Mouse (Mus musculus) hindbrain, embryonic 10.5 days (tissue): ENCODE measurements at regions not wholly inside any gene's neighbourhood (a gene's known extent, or its start where the extent isn't known, plus 50 kb on each side); places are given as distances from the start of the nearest gene placed in this dataset.

Experiments used
- DNase-seq: peaks from one replicate; pipeline ENCODE4 v3.0.0-alpha.2; 2017; ENCODE audit warnings: low spot score
- H3K27ac ChIP-seq: fragments of 300-500 bp; sonication (generic); 2 replicates; pipeline ENCODE4 v1.5.1; 2016; ENCODE audit warnings: mild to moderate bottlenecking, moderate library complexity
- H3K27me3 ChIP-seq: fragments of 300-500 bp; sonication (generic); 2 replicates; pipeline ENCODE4 v1.6.1; 2016; ENCODE audit warnings: mild to moderate bottlenecking; ENCODE audit not compliant: poor library complexity, insufficient read depth, severe bottlenecking
- H3K36me3 ChIP-seq: fragments of 300-500 bp; sonication (generic); 2 replicates; pipeline ENCODE4 v1.6.1; 2016; ENCODE audit warnings: mild to moderate bottlenecking, moderate library complexity
- H3K4me1 ChIP-seq: fragments of 300-500 bp; sonication (generic); replicated peaks from 2 replicates; pipeline ENCODE4 v1.6.1; 2016; ENCODE audit warnings: mild to moderate bottlenecking
- H3K4me3 ChIP-seq: fragments of 300-500 bp; sonication (generic); 2 replicates; pipeline ENCODE4 v1.5.1; 2016; ENCODE audit warnings: mild to moderate bottlenecking, moderate library complexity
- H3K9me3 ChIP-seq: fragments of 300-500 bp; sonication (generic); 2 replicates; pipeline ENCODE4 v1.6.1; 2016; ENCODE audit warnings: mild to moderate bottlenecking, moderate library complexity
- WGBS: fragments of 180-500 bp; shearing (Covaris S2); methylation state at CpG from one replicate; pipeline ENCODE4 v1.1.7; 2016; 5-methylcytosine and 5-hydroxymethylcytosine counted together

GRCm38 (mm10) chr1:69470614-69471250 is 216.3 kb downstream of the Ikzf2 start:
- Histone ChIP-seq H3K36me3 (no peaks in the 10 kb centered on the region), H3K27ac (no peak overlapping the region), H3K9me3 (no peaks in the 10 kb centered on the region), H3K27me3 (no peaks in the 10 kb centered on the region), H3K4me1 (no peaks in the 10 kb centered on the region), H3K4me3 (no peak overlapping the region)
- 87% methylated on average over 4 of the region's 4 CpGs for WGBS
- DNase-seq: no peak

GRCm38 (mm10) chr1:69469158-69469901 is 217.7 kb downstream of the Ikzf2 start:
- H3K9me3 ChIP-seq: no peaks in the 10 kb centered on the region
- no peaks in the 10 kb centered on the region for H3K4me1 ChIP-seq
- 88% methylated on average over 8 of the region's 8 CpGs for WGBS

GRCm38 (mm10) chr1:69466534-69467275 is 220.3 kb downstream of the Ikzf2 start:
- Histone ChIP-seq H3K4me3 (no peak overlapping the region), H3K36me3 (no peaks in the 10 kb centered on the region), H3K27ac (no peak overlapping the region), H3K9me3 (no peaks in the 10 kb centered on the region), H3K4me1 (no peaks in the 10 kb centered on the region), H3K27me3 (no peaks in the 10 kb centered on the region)
- 40% methylated on average over 5 of the region's 5 CpGs for WGBS
- DNase-seq: no peak

More at GRCm38 (mm10) chr1:69469158-69469901, 217.7 kb downstream of the Ikzf2 start:
- no peak overlapping the region for H3K27ac ChIP-seq
- H3K27me3 ChIP-seq: no peaks in the 10 kb centered on the region
- no peak for DNase-seq
- H3K4me3 ChIP-seq: no peak overlapping the region
- no peaks in the 10 kb centered on the region for H3K36me3 ChIP-seq

GRCm38 (mm10) chr1:69461191-69461590 is 225.9 kb downstream of the Ikzf2 start:
- no peak overlapping the region for H3K4me3 ChIP-seq
- H3K9me3 ChIP-seq: no peaks in the 10 kb centered on the region
- H3K4me1 ChIP-seq: no peaks in the 10 kb centered on the region
- WGBS: 92% methylated on average over 3 of the region's 3 CpGs
- no peak for DNase-seq
- no peaks in the 10 kb centered on the region for H3K27me3 ChIP-seq
- no peaks in the 10 kb centered on the region for H3K36me3 ChIP-seq
- H3K27ac ChIP-seq: no peak overlapping the region

- H3K4me1 ChIP-seq: no peaks in the 10 kb centered on the region
- DNase-seq: no peak
Measured at GRCm38 (mm10) chr1:69459899-69460298, 227.1 kb downstream of the Ikzf2 start.

GRCm38 (mm10) chr1:69457471-69457870 is 229.6 kb downstream of the Ikzf2 start:
- no peak overlapping the region for H3K27ac ChIP-seq
- H3K36me3 ChIP-seq: no peaks in the 10 kb centered on the region
- no peak for DNase-seq
- no peak overlapping the region for H3K4me3 ChIP-seq
- no peaks in the 10 kb centered on the region for H3K9me3 ChIP-seq
- H3K4me1 ChIP-seq: no peaks in the 10 kb centered on the region
- no peaks in the 10 kb centered on the region for H3K27me3 ChIP-seq

More at GRCm38 (mm10) chr1:69459899-69460298, 227.1 kb downstream of the Ikzf2 start:
- H3K9me3 ChIP-seq: no peaks in the 10 kb centered on the region
- no peaks in the 10 kb centered on the region for H3K36me3 ChIP-seq
- no peak overlapping the region for H3K4me3 ChIP-seq
- no peak overlapping the region for H3K27ac ChIP-seq
- no peaks in the 10 kb centered on the region for H3K27me3 ChIP-seq

- Histone ChIP-seq H3K9me3 (no peaks in the 10 kb centered on the region), H3K36me3 (no peaks in the 10 kb centered on the region), H3K27ac (no peak overlapping the region), H3K4me1 (no peaks in the 10 kb centered on the region), H3K4me3 (no peak overlapping the region), H3K27me3 (no peaks in the 10 kb centered on the region)
- 87% methylated on average over 3 of the region's 3 CpGs for WGBS
- no peak for DNase-seq
Measured at GRCm38 (mm10) chr1:69453991-69454390, 233.1 kb downstream of the Ikzf2 start.

- no peaks in the 10 kb centered on the region for H3K36me3 ChIP-seq
- no peaks in the 10 kb centered on the region for H3K4me1 ChIP-seq
- no peak for DNase-seq
- no peak overlapping the region for H3K4me3 ChIP-seq
- no peak overlapping the region for H3K27ac ChIP-seq
- no peaks in the 10 kb centered on the region for H3K9me3 ChIP-seq
- H3K27me3 ChIP-seq: no peaks in the 10 kb centered on the region
Measured at GRCm38 (mm10) chr1:69452910-69453309, 234.1 kb downstream of the Ikzf2 start.

GRCm38 (mm10) chr1:69450455-69450854 is 236.6 kb downstream of the Ikzf2 start:
- no peak for DNase-seq
- Histone ChIP-seq H3K4me1 (no peaks in the 10 kb centered on the region), H3K27ac (no peak overlapping the region), H3K9me3 (no peaks in the 10 kb centered on the region), H3K4me3 (no peak overlapping the region), H3K36me3 (no peaks in the 10 kb centered on the region), H3K27me3 (no peaks in the 10 kb centered on the region)
- WGBS: 61% methylated on average over 2 of the region's 2 CpGs

GRCm38 (mm10) chr1:69447276-69447675 is 239.8 kb downstream of the Ikzf2 start:
- Histone ChIP-seq H3K4me1 (0 out of 2 replicates have a peak, but pooled peaks cover 10% of the 10 kb centered on the region), H3K9me3 (no peaks in the 10 kb centered on the region), H3K27me3 (no peaks in the 10 kb centered on the region), H3K27ac (no peak overlapping the region), H3K4me3 (no peak overlapping the region), H3K36me3 (no peaks in the 10 kb centered on the region)
- WGBS: 75% methylated on average over 5 of the region's 5 CpGs
- DNase-seq: no peak

GRCm38 (mm10) chr1:69444722-69445121 is 242.3 kb downstream of the Ikzf2 start:
- 79% methylated on average over 4 of the region's 4 CpGs for WGBS
- no peaks in the 10 kb centered on the region for H3K36me3 ChIP-seq
- no peak for DNase-seq
- H3K4me1 ChIP-seq: 0 out of 2 replicates have a peak, but pooled peaks cover 10% of the 10 kb centered on the region
- no peaks in the 10 kb centered on the region for H3K27me3 ChIP-seq
- no peaks in the 10 kb centered on the region for H3K9me3 ChIP-seq
- H3K4me3 ChIP-seq: no peak overlapping the region
- no peak overlapping the region for H3K27ac ChIP-seq

- no peaks in the 10 kb centered on the region for H3K36me3 ChIP-seq
- 69% methylated on average over 7 of the region's 7 CpGs for WGBS
- H3K9me3 ChIP-seq: no peaks in the 10 kb centered on the region
Measured at GRCm38 (mm10) chr1:69443466-69443865, 243.6 kb downstream of the Ikzf2 start.

More at GRCm38 (mm10) chr1:69443466-69443865, 243.6 kb downstream of the Ikzf2 start:
- Histone ChIP-seq H3K4me1 (0 out of 2 replicates have a peak, but pooled peaks cover 10% of the 10 kb centered on the region), H3K4me3 (no peak overlapping the region), H3K27me3 (no peaks in the 10 kb centered on the region), H3K27ac (no peak overlapping the region)
- DNase-seq: no peak
